Mouse (Mus musculus) ES-E14 (cell line): ENCODE measurements around the gene Stac.

Experiments used
- CHD2 ChIP-seq: IDR thresholded peaks from 2 replicates; pipeline ENCODE4 v1.6.1; 2014; ENCODE audit warnings: mild to moderate bottlenecking, low read depth, low read length, inconsistent platforms
- HCFC1 ChIP-seq: IDR thresholded peaks from 2 replicates; pipeline ENCODE4 v1.6.1; 2012; ENCODE audit warnings: low read length, inconsistent platforms, borderline replicate concordance; ENCODE audit not compliant: insufficient read depth
- MAFK ChIP-seq: IDR thresholded peaks from 2 replicates; pipeline ENCODE4 v1.6.1; 2014; ENCODE audit warnings: mild to moderate bottlenecking, low read depth, low read length, inconsistent platforms; ENCODE audit not compliant: insufficient read depth
- ZC3H11A ChIP-seq: IDR thresholded peaks from 2 replicates; pipeline ENCODE4 v1.6.1; 2012; ENCODE audit warnings: low read depth, mild to moderate bottlenecking, inconsistent platforms, low read length, borderline replicate concordance

DNA sequence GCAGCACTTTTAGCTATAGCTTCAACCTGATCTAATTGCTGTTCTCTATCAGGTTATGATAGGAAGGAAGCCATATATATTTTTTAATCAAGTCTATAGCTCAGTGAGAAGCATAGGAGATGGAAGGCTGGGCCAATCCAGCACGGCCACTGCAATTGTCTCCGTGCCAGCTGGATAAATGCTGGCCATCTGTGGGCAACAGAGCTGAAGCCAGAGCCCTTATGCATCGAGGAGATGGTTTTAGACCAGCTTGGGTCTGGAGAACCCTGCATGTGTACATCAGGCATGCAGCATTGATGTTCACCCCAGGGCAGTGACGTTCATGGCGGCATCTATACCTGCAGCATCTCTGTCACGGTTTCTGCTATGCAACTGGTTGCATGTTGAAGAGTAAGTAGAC is 20.3 kb downstream of the Stac start:
- TF ChIP-seq MAFK (no peak), ZC3H11A (no peak), HCFC1 (no peak), CHD2 (no peak)
